Comparison of ENCODE assay signal across 8 mouse cellular contexts in genomic region chr11:95041139-95041609, GRCm38 (mm10). TPM values are rescaled to one million over a fixed set of nuclear protein-coding genes. Genes with fewer than 3 reads are reported as not detected.
DNase-seq lines count a peak whose midpoint lies in the region; ATAC-seq and TF ChIP-seq lines count a peak whose summit lies in the region.

Pdk2 (minus strand) TSS chr11:95041354.

- WGBS in forebrain, embryonic 13.5 days = under 1% methylated on average over 41 of the region's 41 CpGs
- under 1% methylated on average over 41 of the region's 41 CpGs for WGBS in heart, postnatal 0 days
- WGBS in liver, embryonic 14.5 days (ENCODE audit: insufficient replicate concordance) = under 1% methylated on average over 41 of the region's 41 CpGs
- 0% methylated on average over 41 of the region's 41 CpGs for WGBS in stomach, embryonic 15.5 days

- peak within 1 kb of the TSS; percentile 78 to 90 for H3K4me3 ChIP-seq in ES-E14 (ENCODE audit: insufficient read depth in 1 of 2, low read depth in 1 of 2, low read length in 2 of 2, poor library complexity in 1 of 2, severe bottlenecking in 1 of 2)
- peak within 1 kb of the TSS; percentile 68 for H3K4me3 ChIP-seq in forebrain, embryonic 13.5 days
- peak within 1 kb of the TSS; percentile 71 for H3K4me3 ChIP-seq in heart, postnatal 0 days (ENCODE audit: low read depth, low read length)
- peak within 1 kb of the TSS; percentile 80 to 81 for H3K4me3 ChIP-seq in liver, embryonic 14.5 days (ENCODE audit: insufficient read depth in 1 of 2, low read depth in 2 of 2, low read length in 2 of 2)
- H3K4me3 ChIP-seq in stomach, embryonic 15.5 days (replicated peaks) = peak within 1 kb of the TSS; percentile 88

- H3K27ac ChIP-seq in ES-E14 (ENCODE audit: insufficient read depth, low read depth, low read length, poor library complexity, severe bottlenecking) = no peak within 1 kb of the TSS
- H3K27ac ChIP-seq in forebrain, embryonic 13.5 days = peak within 1 kb of the TSS; percentile 33; the same call in 1 of the 2 replicates
- H3K27ac ChIP-seq in heart, postnatal 0 days (ENCODE audit: low read depth) = peak within 1 kb of the TSS; percentile 90
- peak within 1 kb of the TSS; percentile 73 for H3K27ac ChIP-seq in liver, embryonic 14.5 days
- H3K27ac ChIP-seq in stomach, embryonic 15.5 days = peak within 1 kb of the TSS; percentile 81

- H3K9ac ChIP-seq in ES-E14 (ENCODE audit: insufficient read depth, low read depth, low read length, poor library complexity, severe bottlenecking) = peak within 1 kb of the TSS; percentile 56
- peak within 1 kb of the TSS; percentile 68 for H3K9ac ChIP-seq in forebrain, embryonic 13.5 days
- peak within 1 kb of the TSS; percentile 92 for H3K9ac ChIP-seq in heart, postnatal 0 days (replicated peaks; ENCODE audit: low read depth, low read length)
- H3K9ac ChIP-seq in liver, embryonic 14.5 days (replicated peaks) = peak within 1 kb of the TSS; percentile 80
- peak within 1 kb of the TSS; percentile 60 for H3K9ac ChIP-seq in stomach, embryonic 15.5 days

- no peak for TF ChIP-seq CTCF in heart, postnatal 0 days (IDR thresholded peaks at IDR 0.05; ENCODE audit: low read depth)
- no peak for TF ChIP-seq CTCF in liver, embryonic 14.5 days (IDR thresholded peaks at IDR 0.05; ENCODE audit: low read depth)

- peaks cover 3% of the 10 kb centered on the region; the same call in 1 of the 2 replicates for H3K36me3 ChIP-seq in ES-E14 (ENCODE audit: control insufficient read depth, insufficient read depth, low read length, poor library complexity, severe bottlenecking)
- H3K36me3 ChIP-seq in forebrain, embryonic 13.5 days (ENCODE audit: poor library complexity, severe bottlenecking) = 0 out of 2 replicates have a peak, but pooled peaks cover 9% of the 10 kb centered on the region
- H3K36me3 ChIP-seq in heart, postnatal 0 days (replicated peaks; ENCODE audit: control insufficient read depth, insufficient read depth, low read length) = peaks cover 45% of the 10 kb centered on the region
- no peaks in the 10 kb centered on the region for H3K36me3 ChIP-seq in liver, embryonic 14.5 days (replicated peaks; ENCODE audit: control insufficient read depth, insufficient read depth, low read depth)
- peaks cover 6% of the 10 kb centered on the region; the same call in 1 of the 2 replicates for H3K36me3 ChIP-seq in stomach, embryonic 15.5 days

- TF ChIP-seq EP300 in heart, postnatal 0 days (IDR thresholded peaks at IDR 0.05; ENCODE audit: low read depth) = peak; percentile 87
- TF ChIP-seq EP300 in liver, embryonic 14.5 days (IDR thresholded peaks at IDR 0.05; ENCODE audit: low read depth) = peak; percentile 49; the same call in 1 of the 2 replicates

- H3K4me2 ChIP-seq in forebrain, embryonic 13.5 days = peak within 1 kb of the TSS; percentile 83
- H3K4me2 ChIP-seq in heart, postnatal 0 days (ENCODE audit: low read depth, low read length) = peak within 1 kb of the TSS; percentile 88
- peak within 1 kb of the TSS; percentile 97 for H3K4me2 ChIP-seq in liver, embryonic 14.5 days (ENCODE audit: low read depth)
- H3K4me2 ChIP-seq in stomach, embryonic 15.5 days = peak within 1 kb of the TSS; percentile 88

- no peaks in the 10 kb centered on the region for H3K9me3 ChIP-seq in ES-E14 (ENCODE audit: control insufficient read depth, insufficient read depth, low read depth, low read length)
- no peaks in the 10 kb centered on the region for H3K9me3 ChIP-seq in forebrain, embryonic 13.5 days (replicated peaks)
- H3K9me3 ChIP-seq in heart, postnatal 0 days (replicated peaks; ENCODE audit: control insufficient read depth, low read length) = no peaks in the 10 kb centered on the region
- H3K9me3 ChIP-seq in liver, embryonic 14.5 days (ENCODE audit: control insufficient read depth, low read length) = no peaks in the 10 kb centered on the region
- no peaks in the 10 kb centered on the region for H3K9me3 ChIP-seq in stomach, embryonic 15.5 days

- in situ Hi-C loops in ES-E14 (cut with MboI; ENCODE audit: low sequenced_read_pairs in 2 of 2, unreplicated experiment in 2 of 2) = no loop called here

- peak; percentile 98 for ATAC-seq in forebrain, embryonic 13.5 days
- ATAC-seq in heart, postnatal 0 days (ENCODE audit: insufficient read depth, low read depth) = peak; percentile 94
- ATAC-seq in liver, embryonic 14.5 days (ENCODE audit: insufficient read depth) = peak; percentile 95
- ATAC-seq in stomach, embryonic 15.5 days (ENCODE audit: insufficient read depth, low FRiP score, low read depth) = peak; percentile 96

- H3K27me3 ChIP-seq in forebrain, embryonic 13.5 days = 0 out of 2 replicates have a peak, but pooled peaks cover 3% of the 10 kb centered on the region
- no peaks in the 10 kb centered on the region for H3K27me3 ChIP-seq in heart, postnatal 0 days (ENCODE audit: control insufficient read depth, insufficient read depth, low read length)
- no peaks in the 10 kb centered on the region for H3K27me3 ChIP-seq in liver, embryonic 14.5 days (ENCODE audit: control insufficient read depth, insufficient read depth, low read length)
- no peaks in the 10 kb centered on the region for H3K27me3 ChIP-seq in stomach, embryonic 15.5 days (replicated peaks)

- peak; percentile 93 for DNase-seq in ES-E14 (ENCODE audit: low read depth, low spot score)
- DNase-seq in cerebellum, adult 11 months = peak; percentile 97
- peak; percentile 99 for DNase-seq in heart, postnatal 0 days (ENCODE audit: low spot score)
- peak; percentile 96 to 98 for DNase-seq in kidney, postnatal 36 days
- peak; percentile 92 to 95 (median 93) for DNase-seq in liver, embryonic 14.5 days (ENCODE audit: low read depth in 3 of 3, low spot score in 3 of 3)
- DNase-seq in neural tube, embryonic 10.5 days (ENCODE audit: extremely low spot score, low spot score) = peak; percentile 91

- peaks cover 6 to 12% of the 10 kb centered on the region in 2 experiments for H3K4me1 ChIP-seq in ES-E14 (ENCODE audit: control insufficient read depth in 2 of 2, insufficient read depth in 2 of 2, low read length in 2 of 2, poor library complexity in 1 of 2)
- peaks cover 21% of the 10 kb centered on the region for H3K4me1 ChIP-seq in forebrain, embryonic 13.5 days
- H3K4me1 ChIP-seq in heart, postnatal 0 days (ENCODE audit: control insufficient read depth, insufficient read depth) = peaks cover 11% of the 10 kb centered on the region; the same call in 1 of the 2 replicates
- peaks cover 12 to 14% of the 10 kb centered on the region in 2 experiments for H3K4me1 ChIP-seq in liver, embryonic 14.5 days (replicated peaks; ENCODE audit: control insufficient read depth in 2 of 2, insufficient read depth in 2 of 2, low read length in 1 of 2)
- H3K4me1 ChIP-seq in stomach, embryonic 15.5 days = peaks cover 24% of the 10 kb centered on the region

TF ChIP-seq in ES-E14, 5 proteins besides CTCF, POLR2A, EP300 and RAD21:
- TF ChIP-seq MAFK (IDR thresholded peaks at IDR 0.05; ENCODE audit: insufficient read depth, low read depth, low read length) (no peak), CHD2 (IDR thresholded peaks at IDR 0.05; ENCODE audit: low read depth, low read length) (peak; percentile 89), ZC3H11A (IDR thresholded peaks at IDR 0.05; ENCODE audit: borderline replicate concordance, low read depth, low read length) (no peak), ZNF384 (IDR thresholded peaks at IDR 0.05; ENCODE audit: low read depth, low read length) (no peak), HCFC1 (IDR thresholded peaks at IDR 0.05; ENCODE audit: borderline replicate concordance, insufficient read depth, low read length) (no peak)

RNA-seq across cellular contexts. Expression of gene Pdk2, which starts in this region (rescaled TPM):
- 1.3 and 1.7 TPM in 2 replicates for total RNA-seq in ES-E14 (2012; rRNA removed)
- polyA plus RNA-seq in forebrain, embryonic 13.5 days (2015; fragmentation: Nextera tagmentation; extraction: Ambion mirVana) = 19.7 and 20.2 TPM in 2 replicates
- total RNA-seq in heart, postnatal 0 days (2014; rRNA removed; ENCODE audit: low replicate concordance) = 121 and 168 TPM in 2 replicates
- polyA plus RNA-seq in heart, postnatal 0 days (2015; fragmentation: Nextera tagmentation; extraction: Ambion mirVana) = 179 and 186 TPM in 2 replicates
- 3.5 and 3.6 TPM in 2 replicates for polyA plus RNA-seq in liver, embryonic 14.5 days (2012; rRNA removed)
- polyA plus RNA-seq in liver, embryonic 14.5 days (2014; fragmentation: Nextera tagmentation; extraction: Ambion mirVana) = 7.0 and 9.1 TPM in 2 replicates
- polyA plus RNA-seq in stomach, embryonic 15.5 days (2015; fragmentation: Nextera tagmentation; extraction: Ambion mirVana) = 30.2 and 35.1 TPM in 2 replicates

Comparison
In these comparisons a context has a peak if more than half of its experiments do, and no peak if none do; other contexts are left out.
1. RNA of gene Pdk2 (total RNA-seq): 121 to 168 TPM in heart, postnatal 0 days; 1.3 to 1.7 TPM in ES-E14; every median in the first group is over 10 times any median in the second.
2. Peak in every context shown above with its lines, with median percentiles within 50 percentile points of each other: DNase-seq, H3K4me3 ChIP-seq, H3K9ac ChIP-seq, ATAC-seq and H3K4me2 ChIP-seq.